Mouse (Mus musculus): ENCODE measurements around the gene Slc7a11. TPM values are rescaled to one million over a fixed set of nuclear protein-coding genes. Genes with fewer than 3 reads are reported as not detected.
A peak's percentile ranks its signal among the peaks of the same experiment; 100 is the strongest.

Slc7a11 gene
- total and polyA plus RNA-seq, 2 experiments from 2014 or later = 3.8 to 19.0 TPM

DNA sequence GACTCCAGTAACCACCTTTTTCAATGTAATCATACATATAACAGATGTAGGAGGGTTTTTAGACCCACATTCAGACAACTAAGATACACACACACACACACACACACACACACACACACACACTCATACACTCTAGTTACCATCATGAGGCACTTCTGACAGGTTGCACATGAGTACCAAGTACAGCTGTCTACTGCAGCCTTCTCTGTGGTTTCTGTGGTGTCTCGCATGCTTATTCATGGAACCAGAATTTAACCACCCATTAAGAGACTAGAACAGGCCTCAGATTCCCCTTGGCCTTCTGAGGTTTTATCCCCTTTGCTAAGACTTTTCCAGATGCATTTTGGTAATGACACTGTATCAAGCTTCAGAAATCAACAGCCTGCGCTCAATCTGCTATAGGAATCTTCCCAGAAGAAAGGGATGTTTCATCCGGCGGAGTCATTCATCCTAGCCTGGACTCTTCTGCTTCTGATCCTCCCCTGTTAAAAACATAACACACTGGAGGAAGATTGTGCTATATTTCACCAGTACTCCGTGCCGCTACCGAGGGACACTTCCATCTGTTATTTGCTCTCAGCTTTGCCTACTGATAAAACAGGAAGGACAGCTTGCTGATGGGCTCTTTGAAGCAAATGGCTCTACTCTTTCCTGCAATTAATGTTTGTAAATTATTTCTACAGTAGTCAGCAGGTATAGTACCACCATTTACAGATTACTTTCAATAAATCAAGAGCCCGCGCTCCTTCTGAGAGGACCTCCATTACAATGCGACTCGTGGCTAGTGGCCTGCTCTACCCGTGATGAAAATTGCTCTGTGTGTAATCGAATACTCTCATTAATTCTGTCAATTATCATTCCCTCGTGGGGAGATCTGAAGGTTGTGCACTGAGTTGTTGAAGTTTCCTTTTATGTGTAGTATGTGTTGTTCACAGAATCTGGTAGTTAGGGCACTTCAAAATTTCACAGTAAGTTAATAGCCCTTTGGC lies 135.8 kb downstream of the Slc7a11 start:
- H3K9me3 ChIP-seq (ENCODE audit: low read length) = no peaks in the 10 kb centered on the region
- H3K4me2 ChIP-seq (ENCODE audit: low read depth) = no peak overlapping the region
- no peaks in the 10 kb centered on the region for H3K27me3 ChIP-seq (ENCODE audit: insufficient read depth, low read length)
- 45% methylated on average over 14 of the region's 14 CpGs for WGBS
- H3K4me1 ChIP-seq (ENCODE audit: insufficient read depth) = no peaks in the 10 kb centered on the region; the same call in 1 of the 2 replicates
- DNase-seq (no peak), ATAC-seq (peak; percentile 34; the same call in 1 of the 2 replicates)
- H3K9ac ChIP-seq = no peak overlapping the region
- H3K4me3 ChIP-seq (ENCODE audit: low read depth, low read length) = no peak overlapping the region
- H3K27ac ChIP-seq (ENCODE audit: low read depth, low read length) = no peak overlapping the region
- no peak for TF ChIP-seq CTCF (IDR thresholded peaks at IDR 0.05; ENCODE audit: low read depth)
- H3K36me3 ChIP-seq (ENCODE audit: insufficient read depth) = no peaks in the 10 kb centered on the region

DNA sequence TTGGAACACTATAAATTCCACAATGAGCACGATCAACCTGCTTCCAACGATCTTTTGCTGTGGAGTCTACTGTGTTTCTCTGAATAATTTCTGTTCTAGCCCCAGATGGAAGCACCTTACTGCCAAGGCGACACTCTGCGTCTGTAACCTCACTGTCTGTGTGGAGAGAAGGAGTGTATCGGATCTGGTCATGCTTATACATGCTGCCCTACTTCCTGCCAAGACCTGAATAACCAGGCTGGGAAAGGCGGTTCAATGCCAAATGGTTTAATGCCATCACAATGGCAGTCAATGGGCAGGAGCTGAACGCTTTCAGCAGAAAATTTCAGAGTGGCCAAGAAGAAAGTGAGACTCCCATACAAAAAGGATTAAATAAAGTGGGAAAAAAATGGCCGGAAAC lies 137.1 kb downstream of the Slc7a11 start:
- WGBS = 43% methylated on average over 8 of the region's 8 CpGs
- Histone ChIP-seq H3K4me3 (ENCODE audit: low read depth, low read length) (no peak overlapping the region), H3K36me3 (ENCODE audit: insufficient read depth) (no peaks in the 10 kb centered on the region), H3K4me2 (ENCODE audit: low read depth) (no peak overlapping the region), H3K27ac (ENCODE audit: low read depth, low read length) (no peak overlapping the region), H3K9me3 (ENCODE audit: low read length) (no peaks in the 10 kb centered on the region), H3K9ac (no peak overlapping the region), H3K4me1 (ENCODE audit: insufficient read depth) (no peaks in the 10 kb centered on the region; the same call in 1 of the 2 replicates), H3K27me3 (ENCODE audit: insufficient read depth, low read length) (no peaks in the 10 kb centered on the region)
- TF ChIP-seq CTCF (IDR thresholded peaks at IDR 0.05; ENCODE audit: low read depth) = no peak
- ATAC-seq (peak; percentile 86), DNase-seq (peak; percentile 52)

DNA sequence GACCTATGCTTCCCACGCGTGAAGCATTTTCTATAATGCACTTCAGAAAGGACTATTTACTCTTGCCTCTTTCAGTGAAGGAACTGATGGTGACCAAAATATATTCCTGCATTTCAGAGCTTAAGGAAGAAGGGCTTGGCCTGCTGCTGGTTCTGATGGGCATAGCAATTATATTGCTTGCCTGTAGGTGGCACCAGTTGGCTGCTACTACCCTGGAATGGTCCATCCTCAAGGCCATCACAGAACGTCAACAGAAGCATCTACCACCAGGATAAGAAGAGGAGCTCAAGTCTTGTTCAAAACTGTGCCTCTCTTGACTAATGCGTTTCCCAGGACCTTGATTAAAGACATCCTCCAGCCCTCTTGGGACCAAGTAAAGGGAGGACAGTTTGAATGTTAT lies 139.3 kb downstream of the Slc7a11 start:
- 56% methylated on average over 4 of the region's 4 CpGs for WGBS
- no peak for ATAC-seq
- H3K9me3 ChIP-seq (ENCODE audit: low read length) = no peaks in the 10 kb centered on the region
- no peak overlapping the region for H3K4me3 ChIP-seq (ENCODE audit: low read depth, low read length)
- H3K36me3 ChIP-seq (ENCODE audit: insufficient read depth) = no peaks in the 10 kb centered on the region
- no peak for DNase-seq
- no peak overlapping the region for H3K4me2 ChIP-seq (ENCODE audit: low read depth)
- H3K27me3 ChIP-seq (ENCODE audit: insufficient read depth, low read length) = no peaks in the 10 kb centered on the region
- H3K4me1 ChIP-seq (ENCODE audit: insufficient read depth) = peaks cover 7% of the 10 kb centered on the region; the same call in 1 of the 2 replicates
- TF ChIP-seq CTCF (IDR thresholded peaks at IDR 0.05; ENCODE audit: low read depth) = peak; percentile 58
- no peak overlapping the region for H3K9ac ChIP-seq
- no peak overlapping the region for H3K27ac ChIP-seq (ENCODE audit: low read depth, low read length)

- WGBS = 72% methylated on average over 6 of the region's 6 CpGs
- ATAC-seq = no peak
Observed at GRCm38 (mm10) chr3:50302648-50303047, 140.8 kb downstream of the Slc7a11 start.

GRCm38 (mm10) chr3:50300952-50301303 lies 142.5 kb downstream of the Slc7a11 start:
- H3K4me2 ChIP-seq (ENCODE audit: low read depth) = no peak overlapping the region
- DNase-seq (peak; percentile 91), ATAC-seq (peak; percentile 86)
- H3K4me1 ChIP-seq (ENCODE audit: insufficient read depth) = peaks cover 7% of the 10 kb centered on the region; the same call in 1 of the 2 replicates
- TF ChIP-seq CTCF (IDR thresholded peaks at IDR 0.05; ENCODE audit: low read depth) = peak; percentile 90
- no peaks in the 10 kb centered on the region for H3K9me3 ChIP-seq (ENCODE audit: low read length)
- no peak overlapping the region for H3K27ac ChIP-seq (ENCODE audit: low read depth, low read length)
- no peaks in the 10 kb centered on the region for H3K36me3 ChIP-seq (ENCODE audit: insufficient read depth)
- H3K4me3 ChIP-seq (ENCODE audit: low read depth, low read length) = no peak overlapping the region
- H3K9ac ChIP-seq = no peak overlapping the region
- WGBS = 6% methylated on average over 4 of the region's 4 CpGs
- no peaks in the 10 kb centered on the region for H3K27me3 ChIP-seq (ENCODE audit: insufficient read depth, low read length)

More at GRCm38 (mm10) chr3:50302648-50303047, 140.8 kb downstream of the Slc7a11 start:
- peaks cover 7% of the 10 kb centered on the region; the same call in 1 of the 2 replicates for H3K4me1 ChIP-seq (ENCODE audit: insufficient read depth)
- H3K4me2 ChIP-seq (ENCODE audit: low read depth) = no peak overlapping the region
- no peaks in the 10 kb centered on the region for H3K27me3 ChIP-seq (ENCODE audit: insufficient read depth, low read length)
- no peak overlapping the region for H3K9ac ChIP-seq
- no peak overlapping the region for H3K27ac ChIP-seq (ENCODE audit: low read depth, low read length)
- no peaks in the 10 kb centered on the region for H3K9me3 ChIP-seq (ENCODE audit: low read length)
- DNase-seq = no peak
- H3K36me3 ChIP-seq (ENCODE audit: insufficient read depth) = no peaks in the 10 kb centered on the region
- no peak overlapping the region for H3K4me3 ChIP-seq (ENCODE audit: low read depth, low read length)
- TF ChIP-seq CTCF (IDR thresholded peaks at IDR 0.05; ENCODE audit: low read depth) = no peak

DNA sequence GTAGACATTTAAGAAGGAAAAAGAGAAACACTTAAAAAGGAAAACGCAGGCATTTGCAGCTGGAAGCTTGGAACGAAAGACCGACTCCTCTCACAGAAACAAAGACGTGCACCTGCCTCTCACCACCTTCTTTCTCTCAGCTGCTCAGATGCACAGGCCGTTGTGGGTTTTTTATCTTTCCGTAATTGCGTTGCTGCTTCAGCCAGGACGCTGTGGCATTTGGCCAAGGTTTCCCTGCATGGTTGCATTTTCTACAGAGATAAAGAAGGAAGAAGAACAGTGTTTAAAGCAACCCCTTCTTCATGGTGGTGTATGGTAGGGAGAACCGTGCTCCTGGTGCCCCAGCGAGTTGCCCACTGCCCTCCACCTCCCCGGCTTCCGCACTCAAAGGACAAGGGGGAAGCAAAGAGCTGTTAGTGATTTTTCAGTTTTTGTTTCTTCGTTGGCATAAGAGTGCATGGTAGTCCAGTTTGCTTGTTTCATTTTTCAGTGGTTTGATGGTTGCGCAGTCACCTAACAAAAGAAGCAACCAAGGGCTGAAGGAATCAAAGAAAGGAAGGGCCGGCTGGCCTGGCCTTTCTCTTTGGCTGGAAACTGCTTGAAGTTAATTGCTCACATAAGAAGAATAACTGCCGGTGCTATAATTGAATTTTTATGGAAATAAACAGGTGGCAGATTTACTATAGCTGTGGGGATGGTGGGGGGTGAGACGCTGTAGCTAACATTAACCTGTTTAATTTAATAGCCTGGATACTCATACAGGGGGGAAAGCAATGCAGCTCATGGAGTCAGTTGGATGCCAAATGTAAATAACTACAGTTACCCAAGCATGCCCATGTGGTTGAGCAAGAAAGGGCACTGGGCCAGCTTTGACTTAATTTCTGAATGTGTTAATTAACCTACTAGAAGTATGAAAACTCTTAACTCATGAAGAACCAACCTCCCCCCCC lies 143.1 kb downstream of the Slc7a11 start:
- ATAC-seq (peak; percentile 59), DNase-seq (peak; percentile 58)
- Histone ChIP-seq H3K36me3 (ENCODE audit: insufficient read depth) (no peaks in the 10 kb centered on the region), H3K4me1 (ENCODE audit: insufficient read depth) (peaks cover 7% of the 10 kb centered on the region; the same call in 1 of the 2 replicates), H3K9me3 (ENCODE audit: low read length) (no peaks in the 10 kb centered on the region), H3K27me3 (ENCODE audit: insufficient read depth, low read length) (no peaks in the 10 kb centered on the region), H3K4me2 (ENCODE audit: low read depth) (peak overlapping the region; percentile 38), H3K4me3 (ENCODE audit: low read depth, low read length) (no peak overlapping the region), H3K9ac (0 out of 2 replicates have a peak overlapping the region, but pooled peaks have one; percentile 0), H3K27ac (ENCODE audit: low read depth, low read length) (peak overlapping the region; percentile 51; the same call in 1 of the 2 replicates)
- WGBS = 20% methylated on average over 17 of the region's 17 CpGs
- no peak for TF ChIP-seq CTCF (IDR thresholded peaks at IDR 0.05; ENCODE audit: low read depth)

Measured in forebrain, postnatal 0 days (tissue).